Mouse (Mus musculus) ES-Bruce4 (cell line): ENCODE data around the gene Npffr2. TPM values are rescaled to one million over a fixed set of nuclear protein-coding genes. Genes with fewer than 3 reads are reported as not detected.

Experiments used
- H3K27ac ChIP-seq: 2 replicates; pipeline ENCODE4 v1.5.1; 2012; ENCODE audit warnings: low read length, inconsistent platforms; ENCODE audit not compliant: insufficient read depth
- H3K27me3 ChIP-seq: 2 replicates; pipeline ENCODE4 v1.6.1; 2012; ENCODE audit warnings: mild to moderate bottlenecking, low read length, inconsistent platforms; ENCODE audit not compliant: control insufficient read depth, poor library complexity, insufficient read depth, severe bottlenecking
- H3K36me3 ChIP-seq: 2 replicates; pipeline ENCODE4 v1.6.1; 2012; ENCODE audit warnings: inconsistent platforms, mild to moderate bottlenecking, low read length, moderate library complexity; ENCODE audit not compliant: control insufficient read depth, poor library complexity, insufficient read depth, severe bottlenecking
- H3K4me1 ChIP-seq: one replicate; pipeline ENCODE4 v1.8.1; 2011; ENCODE audit warnings: low read length; ENCODE audit not compliant: control insufficient read depth, insufficient read depth
- H3K4me3 ChIP-seq: 2 replicates; pipeline ENCODE4 v1.5.1; 2011; ENCODE audit warnings: low read depth, mild to moderate bottlenecking, low read length
- H3K9ac ChIP-seq: 2 replicates; pipeline ENCODE4 v1.6.1; 2012; ENCODE audit warnings: low read depth, mild to moderate bottlenecking, inconsistent platforms; ENCODE audit not compliant: poor library complexity, severe bottlenecking
- H3K9me3 ChIP-seq: replicated peaks from 2 replicates; pipeline ENCODE4 v1.6.1; 2012; ENCODE audit warnings: mild to moderate bottlenecking, low read length, inconsistent platforms; ENCODE audit not compliant: control insufficient read depth, poor library complexity, insufficient read depth, severe bottlenecking
- CTCF ChIP-seq: IDR thresholded peaks from one replicate; pipeline ENCODE4 v1.8.1; 2011; ENCODE audit warnings: low read depth, low read length
- EP300 ChIP-seq: IDR thresholded peaks from 2 replicates; pipeline ENCODE4 v1.6.1; 2011; ENCODE audit warnings: low read depth, low read length; ENCODE audit not compliant: insufficient read depth
- POLR2A ChIP-seq: IDR thresholded peaks from one replicate; pipeline ENCODE4 v1.8.1; 2011; ENCODE audit warnings: low read length; ENCODE audit not compliant: insufficient read depth
- polyA plus RNA-seq: library from polyadenylated mRNA; stranded (reverse); fragments of >200 nt; gene quantifications from 2 replicates; pipeline ENCODE4 v1.2.4, GENCODE M21; 2011; ENCODE audit warnings: low read depth; ENCODE audit not compliant: missing spikeins, insufficient read depth, insufficient read length

Gene Npffr2
- polyA plus RNA-seq, 1 experiment: not detected

- no peak overlapping the region for H3K9ac ChIP-seq
- H3K36me3 ChIP-seq: no peaks in the 10 kb centered on the region
- H3K27me3 ChIP-seq: no peaks in the 10 kb centered on the region
- H3K4me1 ChIP-seq: no peaks in the 10 kb centered on the region
- H3K9me3 ChIP-seq: no peaks in the 10 kb centered on the region
- TF ChIP-seq POLR2A: no peak
- no peak for TF ChIP-seq EP300
- no peak for TF ChIP-seq CTCF
- H3K27ac ChIP-seq: no peak overlapping the region
- no peak overlapping the region for H3K4me3 ChIP-seq
Measured at GRCm38 (mm10) chr5:89611322-89612015, 84.2 kb downstream of the Npffr2 start.

GRCm38 (mm10) chr5:89612262-89612661, 85.0 kb downstream of the Npffr2 start:
- TF ChIP-seq POLR2A (no peak), CTCF (no peak), EP300 (no peak)
- H3K4me3 ChIP-seq: no peak overlapping the region
- H3K4me1 ChIP-seq: no peaks in the 10 kb centered on the region
- no peak overlapping the region for H3K9ac ChIP-seq
- no peaks in the 10 kb centered on the region for H3K9me3 ChIP-seq
- H3K27ac ChIP-seq: no peak overlapping the region
- no peaks in the 10 kb centered on the region for H3K36me3 ChIP-seq
- no peaks in the 10 kb centered on the region for H3K27me3 ChIP-seq

GRCm38 (mm10) chr5:89631599-89631998, 104.4 kb downstream of the Npffr2 start:
- Histone ChIP-seq H3K27ac (no peak overlapping the region), H3K27me3 (no peaks in the 10 kb centered on the region), H3K4me1 (no peaks in the 10 kb centered on the region), H3K4me3 (no peak overlapping the region), H3K9me3 (no peaks in the 10 kb centered on the region), H3K9ac (no peak overlapping the region), H3K36me3 (no peaks in the 10 kb centered on the region)
- no peak for TF ChIP-seq CTCF
- no peak for TF ChIP-seq POLR2A
- TF ChIP-seq EP300: no peak

Other genes starting within 250 kb of the Npffr2 start
- 2.9 TPM in 1 of 2 replicates, not detected in the other for gene Gc, start 69.5 kb upstream of the Npffr2 start, polyA plus RNA-seq